Mouse (Mus musculus): ENCODE data around the gene Dnajb14. TPM values are rescaled to one million over a fixed set of nuclear protein-coding genes. Genes with fewer than 3 reads are reported as not detected.
A peak's percentile ranks its signal among the peaks of the same experiment; 100 is the strongest.
"Not testable (repeated sequence)": the region's sequence is repeated elsewhere in the genome, so short reads cannot be mapped to it uniquely, and the experiment has no call there.

Gene Dnajb14
- polyA plus RNA-seq, 1 experiment from 2014 or later, result 8.0 TPM

DNA sequence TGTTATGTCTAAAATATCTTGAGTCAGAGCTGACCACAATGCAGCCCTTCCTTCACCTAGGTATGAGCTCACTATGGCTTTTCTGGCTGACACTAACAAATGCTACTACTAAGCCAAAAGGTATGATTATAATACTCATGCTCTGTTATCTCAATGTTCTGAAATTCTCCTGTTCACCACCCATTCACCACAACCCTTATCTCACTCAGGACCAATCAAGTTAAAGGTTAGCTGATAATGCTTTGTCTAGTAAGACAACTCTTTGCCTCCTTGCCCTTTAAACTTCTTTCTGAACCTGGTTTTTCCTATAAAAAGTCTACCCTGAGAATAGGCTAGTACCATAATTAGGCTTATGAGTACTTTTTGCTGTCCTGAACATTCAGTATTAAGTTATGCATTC lies 29.3 kb upstream of the Dnajb14 start:
- Histone ChIP-seq H3K36me3 (ENCODE audit: control insufficient read depth, insufficient read depth, low read length) (no peaks in the 10 kb centered on the region), H3K27ac (ENCODE audit: low read length) (no peak overlapping the region), H3K4me1 (ENCODE audit: control insufficient read depth, insufficient read depth, low read length) (no peaks in the 10 kb centered on the region), H3K4me3 (replicated peaks; ENCODE audit: low read length) (no peak overlapping the region), H3K9ac (ENCODE audit: low read length) (no peak overlapping the region), H3K9me3 (replicated peaks; ENCODE audit: control insufficient read depth, low read length) (no peaks in the 10 kb centered on the region), H3K27me3 (ENCODE audit: control insufficient read depth, insufficient read depth, low read length) (no peaks in the 10 kb centered on the region), H3K4me2 (ENCODE audit: low read depth, low read length) (no peak overlapping the region)
- no peak for ATAC-seq (ENCODE audit: insufficient read depth, low FRiP score)

DNA sequence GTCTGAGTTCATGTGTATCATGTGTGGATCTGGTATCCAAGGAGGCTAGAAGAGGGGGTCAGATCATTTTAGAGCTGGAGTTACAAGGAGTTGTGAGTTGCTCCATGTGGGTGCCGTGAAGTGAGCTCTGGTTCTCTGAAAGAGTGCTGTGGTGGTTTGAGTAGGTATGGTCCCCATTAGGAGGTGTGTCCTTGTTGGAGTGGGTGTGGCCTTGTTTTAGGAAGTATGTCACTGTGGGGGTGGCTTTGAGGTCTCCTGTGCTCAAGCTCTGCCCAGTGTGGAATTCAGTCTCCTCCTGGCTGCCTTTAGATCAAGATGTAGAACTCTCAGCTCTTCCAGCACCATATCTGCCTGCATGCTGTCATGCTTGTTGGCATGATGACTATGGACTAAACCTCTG lies 24.5 kb upstream of the Dnajb14 start:
- H3K27ac ChIP-seq (ENCODE audit: low read length), result no peak overlapping the region
- H3K4me1 ChIP-seq (ENCODE audit: control insufficient read depth, insufficient read depth, low read length), result no peaks in the 10 kb centered on the region
- no peak overlapping the region for H3K9ac ChIP-seq (ENCODE audit: low read length)
- no peak overlapping the region for H3K4me2 ChIP-seq (ENCODE audit: low read depth, low read length)
- H3K36me3 ChIP-seq (ENCODE audit: control insufficient read depth, insufficient read depth, low read length), result no peaks in the 10 kb centered on the region
- H3K4me3 ChIP-seq (replicated peaks; ENCODE audit: low read length), result no peak overlapping the region
- ATAC-seq (ENCODE audit: insufficient read depth, low FRiP score), result no peak
- WGBS, result 80% methylated on average over 1 of the region's 1 CpGs
- no peaks in the 10 kb centered on the region for H3K9me3 ChIP-seq (replicated peaks; ENCODE audit: control insufficient read depth, low read length)
- no peaks in the 10 kb centered on the region for H3K27me3 ChIP-seq (ENCODE audit: control insufficient read depth, insufficient read depth, low read length)

DNA sequence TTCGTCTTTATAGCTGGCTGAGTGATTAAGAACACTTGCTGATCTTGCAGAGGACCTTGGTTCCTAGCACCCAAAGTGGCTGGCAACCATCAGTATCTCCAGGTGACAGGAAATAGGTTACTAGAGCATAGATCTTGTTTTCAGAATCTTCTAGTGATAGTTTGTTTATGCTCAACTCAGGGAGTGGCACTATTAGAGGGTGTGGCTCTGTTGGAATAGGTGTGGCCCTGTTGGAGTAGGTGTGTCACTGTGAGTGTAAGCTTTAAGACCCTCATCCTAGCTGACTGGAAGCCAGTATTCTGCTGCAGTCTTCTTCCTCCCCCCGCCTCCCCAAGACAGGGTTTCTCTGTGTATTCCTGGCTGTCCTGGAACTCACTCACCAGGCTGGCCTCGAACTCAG lies 23.2 kb upstream of the Dnajb14 start:
- no peak overlapping the region for H3K27ac ChIP-seq (ENCODE audit: low read length)
- no peak for ATAC-seq (ENCODE audit: insufficient read depth, low FRiP score)
- no peaks in the 10 kb centered on the region for H3K27me3 ChIP-seq (ENCODE audit: control insufficient read depth, insufficient read depth, low read length)
- no peak overlapping the region for H3K9ac ChIP-seq (ENCODE audit: low read length)
- no peak overlapping the region for H3K4me3 ChIP-seq (replicated peaks; ENCODE audit: low read length)
- 86% methylated on average over 3 of the region's 3 CpGs for WGBS
- no peaks in the 10 kb centered on the region for H3K9me3 ChIP-seq (replicated peaks; ENCODE audit: control insufficient read depth, low read length)
- H3K4me1 ChIP-seq (ENCODE audit: control insufficient read depth, insufficient read depth, low read length), result no peaks in the 10 kb centered on the region
- H3K36me3 ChIP-seq (ENCODE audit: control insufficient read depth, insufficient read depth, low read length), result no peaks in the 10 kb centered on the region
- no peak overlapping the region for H3K4me2 ChIP-seq (ENCODE audit: low read depth, low read length)

DNA sequence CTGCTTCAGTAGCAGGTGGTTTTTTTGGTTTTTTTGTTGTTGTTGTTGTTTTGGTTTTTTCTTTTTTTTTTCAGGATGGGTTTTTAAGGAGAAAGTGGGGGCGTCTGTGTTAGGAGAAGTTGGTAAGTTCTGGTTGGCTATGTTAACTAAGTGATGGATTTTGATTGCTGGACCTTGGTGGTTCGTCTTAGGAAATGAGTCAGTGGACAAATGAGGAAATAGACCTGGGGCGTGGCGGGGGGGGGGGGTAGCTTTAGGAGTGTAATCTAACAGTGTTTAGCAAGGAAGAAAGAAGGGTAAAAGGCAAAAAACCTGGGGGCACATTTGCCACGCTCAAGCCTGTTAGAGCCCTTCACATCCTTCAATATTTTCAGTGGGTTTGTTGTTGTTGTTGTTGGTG lies 20.9 kb upstream of the Dnajb14 start:
- H3K4me2 ChIP-seq (ENCODE audit: low read depth, low read length), result no peak overlapping the region

DNA sequence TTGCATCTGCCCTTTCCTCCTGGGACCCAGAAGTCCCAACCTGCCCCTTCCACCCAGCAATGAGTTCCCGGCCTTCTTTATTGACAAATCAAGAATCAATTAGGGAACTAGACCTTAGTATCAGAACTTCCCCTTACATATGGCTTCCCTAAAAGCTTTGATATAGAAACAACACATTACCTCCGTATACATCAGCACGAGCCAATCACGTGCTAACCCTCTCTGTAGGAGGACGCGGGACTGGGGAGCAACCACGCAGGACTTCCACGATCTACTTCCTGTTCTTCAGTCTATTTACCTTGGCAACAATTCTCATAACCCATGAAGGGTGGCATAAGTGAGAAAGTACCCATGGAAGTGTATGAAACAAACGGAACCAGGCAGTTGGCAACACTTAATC lies 19.1 kb upstream of the Dnajb14 start:
- H3K9ac ChIP-seq (ENCODE audit: low read length), result no peak overlapping the region
- ATAC-seq (ENCODE audit: insufficient read depth, low FRiP score), result no peak
- H3K4me1 ChIP-seq (ENCODE audit: control insufficient read depth, insufficient read depth, low read length), result no peaks in the 10 kb centered on the region
- no peaks in the 10 kb centered on the region for H3K36me3 ChIP-seq (ENCODE audit: control insufficient read depth, insufficient read depth, low read length)
- no peaks in the 10 kb centered on the region for H3K9me3 ChIP-seq (replicated peaks; ENCODE audit: control insufficient read depth, low read length)
- WGBS, result 88% methylated on average over 9 of the region's 9 CpGs
- no peak overlapping the region for H3K27ac ChIP-seq (ENCODE audit: low read length)
- H3K4me2 ChIP-seq (ENCODE audit: low read depth, low read length), result no peak overlapping the region
- H3K27me3 ChIP-seq (ENCODE audit: control insufficient read depth, insufficient read depth, low read length), result no peaks in the 10 kb centered on the region
- H3K4me3 ChIP-seq (replicated peaks; ENCODE audit: low read length), result no peak overlapping the region

More for the DNA sequence above, 20.9 kb upstream of the Dnajb14 start:
- WGBS, result 83% methylated on average over 5 of the region's 5 CpGs
- no peaks in the 10 kb centered on the region for H3K4me1 ChIP-seq (ENCODE audit: control insufficient read depth, insufficient read depth, low read length)
- no peaks in the 10 kb centered on the region for H3K9me3 ChIP-seq (replicated peaks; ENCODE audit: control insufficient read depth, low read length)
- H3K9ac ChIP-seq (ENCODE audit: low read length), result no peak overlapping the region
- H3K27ac ChIP-seq (ENCODE audit: low read length), result no peak overlapping the region
- no peaks in the 10 kb centered on the region for H3K27me3 ChIP-seq (ENCODE audit: control insufficient read depth, insufficient read depth, low read length)
- no peaks in the 10 kb centered on the region for H3K36me3 ChIP-seq (ENCODE audit: control insufficient read depth, insufficient read depth, low read length)
- no peak for ATAC-seq (ENCODE audit: insufficient read depth, low FRiP score)
- H3K4me3 ChIP-seq (replicated peaks; ENCODE audit: low read length), result no peak overlapping the region

DNA sequence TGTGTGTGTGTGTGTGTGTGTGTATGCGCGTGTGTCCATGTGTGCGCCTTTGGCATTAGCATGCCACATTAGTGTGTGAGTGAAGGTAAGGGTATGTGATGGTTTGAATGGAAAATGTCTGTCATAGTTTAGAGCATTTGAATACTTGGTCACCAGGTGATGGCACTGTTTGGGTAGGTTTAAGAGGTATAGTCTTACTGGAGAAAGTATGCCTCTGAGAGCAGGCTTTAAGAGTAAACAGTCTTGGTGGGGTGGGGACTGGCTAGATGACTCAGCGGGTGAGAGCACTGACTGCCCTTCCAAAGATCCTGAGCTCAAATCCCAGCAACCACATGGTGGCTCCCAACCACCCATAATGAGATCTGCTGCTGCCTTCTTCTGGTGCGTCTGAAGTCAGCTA lies 17.8 kb upstream of the Dnajb14 start:
- no peak overlapping the region for H3K9ac ChIP-seq (ENCODE audit: low read length)
- no peak overlapping the region for H3K4me2 ChIP-seq (ENCODE audit: low read depth, low read length)
- no peak overlapping the region for H3K27ac ChIP-seq (ENCODE audit: low read length)
- no peaks in the 10 kb centered on the region for H3K36me3 ChIP-seq (ENCODE audit: control insufficient read depth, insufficient read depth, low read length)
- WGBS, result 77% methylated on average over 5 of the region's 5 CpGs
- H3K4me1 ChIP-seq (ENCODE audit: control insufficient read depth, insufficient read depth, low read length), result no peaks in the 10 kb centered on the region
- ATAC-seq (ENCODE audit: insufficient read depth, low FRiP score), result peak; percentile 44; the same call in 1 of the 2 replicates
- no peaks in the 10 kb centered on the region for H3K9me3 ChIP-seq (replicated peaks; ENCODE audit: control insufficient read depth, low read length)
- H3K4me3 ChIP-seq (replicated peaks; ENCODE audit: low read length), result no peak overlapping the region
- H3K27me3 ChIP-seq (ENCODE audit: control insufficient read depth, insufficient read depth, low read length), result no peaks in the 10 kb centered on the region

DNA sequence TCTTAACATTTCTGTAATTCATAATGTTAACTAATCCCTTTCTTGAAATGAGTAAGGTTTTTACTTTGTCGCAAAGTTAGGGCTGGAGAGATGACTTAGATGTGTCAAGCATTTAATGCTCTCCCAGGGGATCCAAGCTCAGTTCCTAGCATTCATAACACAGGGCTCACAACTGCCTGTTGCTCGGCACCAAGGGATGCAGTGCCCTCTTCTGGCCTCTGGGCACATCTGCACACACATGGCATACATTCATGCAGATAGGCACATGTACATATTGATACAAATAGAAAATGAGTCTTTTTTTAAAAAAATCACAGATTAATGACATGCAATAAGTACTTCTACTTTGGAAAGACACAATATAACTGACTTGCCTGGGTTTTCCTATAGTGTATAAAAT lies 16.3 kb upstream of the Dnajb14 start:
- Histone ChIP-seq H3K9me3 (replicated peaks; ENCODE audit: control insufficient read depth, low read length) (no peaks in the 10 kb centered on the region), H3K27ac (ENCODE audit: low read length) (no peak overlapping the region), H3K9ac (ENCODE audit: low read length) (no peak overlapping the region), H3K36me3 (ENCODE audit: control insufficient read depth, insufficient read depth, low read length) (no peaks in the 10 kb centered on the region), H3K4me1 (ENCODE audit: control insufficient read depth, insufficient read depth, low read length) (no peaks in the 10 kb centered on the region), H3K4me2 (ENCODE audit: low read depth, low read length) (no peak overlapping the region), H3K27me3 (ENCODE audit: control insufficient read depth, insufficient read depth, low read length) (no peaks in the 10 kb centered on the region), H3K4me3 (replicated peaks; ENCODE audit: low read length) (no peak overlapping the region)
- 87% methylated on average over 2 of the region's 2 CpGs for WGBS
- ATAC-seq (ENCODE audit: insufficient read depth, low FRiP score), result no peak

DNA sequence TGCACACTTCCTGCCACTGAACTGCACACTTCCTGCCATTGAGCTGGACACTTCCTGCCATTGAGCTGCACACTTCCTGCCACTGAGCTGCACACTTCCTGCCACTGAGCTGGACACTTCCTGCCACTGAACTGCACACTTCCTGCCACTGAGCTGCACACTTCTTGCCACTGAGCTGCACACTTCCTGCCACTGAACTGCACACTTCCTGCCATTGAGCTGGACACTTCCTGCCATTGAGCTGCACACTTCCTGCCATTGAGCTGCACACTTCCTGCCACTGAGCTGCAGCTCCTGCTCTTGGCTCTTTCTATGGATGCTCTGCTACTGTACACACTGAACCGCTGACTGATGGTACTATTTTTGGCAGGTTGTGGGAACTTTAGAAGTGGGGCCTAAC lies 14.5 kb upstream of the Dnajb14 start:
- not testable (repeated sequence) for H3K4me2 ChIP-seq (ENCODE audit: low read depth, low read length); ATAC-seq (ENCODE audit: insufficient read depth, low FRiP score); H3K36me3 ChIP-seq (ENCODE audit: control insufficient read depth, insufficient read depth, low read length); H3K4me3 ChIP-seq (replicated peaks; ENCODE audit: low read length); H3K27ac ChIP-seq (ENCODE audit: low read length); H3K4me1 ChIP-seq (ENCODE audit: control insufficient read depth, insufficient read depth, low read length); H3K27me3 ChIP-seq (ENCODE audit: control insufficient read depth, insufficient read depth, low read length); H3K9ac ChIP-seq (ENCODE audit: low read length); H3K9me3 ChIP-seq (replicated peaks; ENCODE audit: control insufficient read depth, low read length)
- WGBS, result 82% methylated on average over 1 of the region's 1 CpGs

DNA sequence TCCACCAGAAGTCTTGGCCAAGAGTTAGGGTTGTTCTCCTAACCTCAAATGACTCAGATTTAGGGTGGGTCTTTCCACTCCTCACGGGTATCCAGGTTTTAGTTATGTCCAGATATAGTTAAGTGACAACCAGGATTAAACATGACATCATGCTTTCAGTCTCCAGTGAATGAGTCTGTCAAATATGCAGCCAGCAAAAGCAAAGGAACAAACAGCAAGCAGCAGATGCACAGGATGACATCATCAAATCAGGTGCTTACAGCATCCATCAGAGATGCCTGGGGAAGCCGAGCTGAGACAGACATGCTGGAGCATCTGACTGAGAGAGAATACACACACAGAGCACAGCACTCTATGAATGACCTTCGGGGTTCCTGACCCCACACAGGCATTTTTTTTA lies 12.1 kb upstream of the Dnajb14 start:
- no peak for ATAC-seq (ENCODE audit: insufficient read depth, low FRiP score)
- WGBS, result 59% methylated on average over 3 of the region's 3 CpGs
- H3K4me3 ChIP-seq (replicated peaks; ENCODE audit: low read length), result no peak overlapping the region
- H3K27ac ChIP-seq (ENCODE audit: low read length), result no peak overlapping the region
- no peak overlapping the region for H3K4me2 ChIP-seq (ENCODE audit: low read depth, low read length)
- H3K27me3 ChIP-seq (ENCODE audit: control insufficient read depth, insufficient read depth, low read length), result no peaks in the 10 kb centered on the region
- no peaks in the 10 kb centered on the region for H3K36me3 ChIP-seq (ENCODE audit: control insufficient read depth, insufficient read depth, low read length)
- peaks cover under 1% of the 10 kb centered on the region for H3K4me1 ChIP-seq (ENCODE audit: control insufficient read depth, insufficient read depth, low read length)
- H3K9ac ChIP-seq (ENCODE audit: low read length), result no peak overlapping the region
- H3K9me3 ChIP-seq (replicated peaks; ENCODE audit: control insufficient read depth, low read length), result no peaks in the 10 kb centered on the region

DNA sequence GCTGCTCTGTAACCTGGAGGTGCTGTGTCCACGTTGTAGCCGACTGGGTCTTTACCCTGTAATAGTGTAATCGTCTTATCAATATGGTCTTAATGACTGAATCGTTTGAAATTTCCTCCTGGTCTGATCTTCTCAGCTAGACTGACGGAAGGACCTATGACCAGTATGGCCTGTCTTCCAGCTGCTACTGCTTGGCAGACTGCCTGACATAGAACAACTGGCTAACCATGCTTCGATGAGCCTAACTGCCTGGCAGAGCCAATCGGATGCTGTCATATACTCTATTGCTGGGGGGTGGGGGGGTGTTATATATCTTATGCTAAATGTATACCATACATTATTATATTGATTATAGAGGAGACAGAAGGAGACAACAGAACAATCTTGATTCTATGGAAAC lies 11.4 kb upstream of the Dnajb14 start:
- Histone ChIP-seq H3K4me1 (ENCODE audit: control insufficient read depth, insufficient read depth, low read length) (peaks cover 8% of the 10 kb centered on the region), H3K9me3 (replicated peaks; ENCODE audit: control insufficient read depth, low read length) (no peaks in the 10 kb centered on the region), H3K9ac (ENCODE audit: low read length) (no peak overlapping the region), H3K27me3 (ENCODE audit: control insufficient read depth, insufficient read depth, low read length) (no peaks in the 10 kb centered on the region), H3K27ac (ENCODE audit: low read length) (no peak overlapping the region), H3K4me3 (replicated peaks; ENCODE audit: low read length) (no peak overlapping the region), H3K36me3 (ENCODE audit: control insufficient read depth, insufficient read depth, low read length) (no peaks in the 10 kb centered on the region), H3K4me2 (ENCODE audit: low read depth, low read length) (no peak overlapping the region)
- no peak for ATAC-seq (ENCODE audit: insufficient read depth, low FRiP score)
- WGBS, result 46% methylated on average over 7 of the region's 7 CpGs

Data from stomach, embryonic 16.5 days (tissue).